Mouse (Mus musculus) myocyte (in vitro differentiated cells): ENCODE results near the gene 1700020A23Rik. TPM values are rescaled to one million over a fixed set of nuclear protein-coding genes. Genes with fewer than 3 reads are reported as not detected.
A peak's percentile ranks its signal among the peaks of the same experiment; 100 is the strongest.

ENCODE experiments used
- H3K27me3 ChIP-seq: one replicate; pipeline ENCODE4 v1.6.1; 2011; ENCODE audit not compliant: control insufficient read depth, insufficient read depth, insufficient read length
- H3K36me3 ChIP-seq: one replicate; pipeline ENCODE4 v1.6.1; 2011; ENCODE audit not compliant: control insufficient read depth, insufficient read depth
- H3K4me2 ChIP-seq: one replicate; pipeline ENCODE4 v1.6.1; 2011; ENCODE audit warnings: low read depth, control low read depth
- H3K4me3 ChIP-seq: one replicate; pipeline ENCODE4 v1.5.1; 2011; ENCODE audit warnings: mild to moderate bottlenecking, control low read depth, moderate library complexity
- H3K79me2 ChIP-seq: one replicate; pipeline ENCODE4 v1.6.1; 2011; ENCODE audit not compliant: control insufficient read depth, insufficient read depth
- H3ac ChIP-seq: one replicate; pipeline ENCODE4 v1.6.1; 2011; ENCODE audit not compliant: control insufficient read depth, insufficient read length
- CEBPB ChIP-seq: IDR thresholded peaks from 2 replicates; pipeline ENCODE4 v1.6.1; 2011; ENCODE audit warnings: mild to moderate bottlenecking, moderate library complexity; ENCODE audit not compliant: poor library complexity, insufficient read depth, severe bottlenecking
- E2F4 ChIP-seq: IDR thresholded peaks from one replicate; pipeline ENCODE4 v1.6.1; 2011; ENCODE audit warnings: mild to moderate bottlenecking, control low read depth, moderate library complexity; ENCODE audit not compliant: insufficient read depth
- MAX ChIP-seq: IDR thresholded peaks from one replicate; pipeline ENCODE4 v1.6.1; 2011; ENCODE audit warnings: low read depth, mild to moderate bottlenecking, control low read depth
- MYOD1 ChIP-seq, 3 experiments: IDR thresholded peaks; one replicate each; pipeline ENCODE4 v1.6.1; 2011; ENCODE audit warnings: control low read depth in 2 of 3, low read depth in 2 of 3, mild to moderate bottlenecking in 2 of 3, moderate library complexity in 1 of 3; ENCODE audit not compliant: insufficient read length in 2 of 3, control insufficient read depth in 1 of 3
- MYOG ChIP-seq, 3 experiments: IDR thresholded peaks; one replicate each; pipeline ENCODE4 v1.6.1; 2011; ENCODE audit warnings: control low read depth in 2 of 3, low read depth in 2 of 3, mild to moderate bottlenecking in 2 of 3; ENCODE audit not compliant: insufficient read length in 2 of 3, control insufficient read depth in 1 of 3, insufficient read depth in 1 of 3
- POLR2A ChIP-seq: IDR thresholded peaks from one replicate; pipeline ENCODE4 v1.6.1; 2011; ENCODE audit warnings: low read depth, mild to moderate bottlenecking, control low read depth, moderate library complexity; ENCODE audit not compliant: insufficient read length
- POLR2AphosphoS2 ChIP-seq: IDR thresholded peaks from one replicate; pipeline ENCODE4 v1.6.1; 2011; ENCODE audit warnings: low read depth, control low read depth; ENCODE audit not compliant: insufficient read length
- REST ChIP-seq: IDR thresholded peaks from one replicate; pipeline ENCODE4 v1.6.1; 2011; ENCODE audit warnings: mild to moderate bottlenecking, control low read depth, moderate library complexity; ENCODE audit not compliant: insufficient read depth, insufficient read length
- SRF ChIP-seq: IDR thresholded peaks from one replicate; pipeline ENCODE4 v1.6.1; 2011; ENCODE audit warnings: low read depth; ENCODE audit not compliant: control insufficient read depth, insufficient read length
- TCF12 ChIP-seq: IDR thresholded peaks from one replicate; pipeline ENCODE4 v1.6.1; 2011; ENCODE audit warnings: mild to moderate bottlenecking, control low read depth; ENCODE audit not compliant: poor library complexity, insufficient read depth, severe bottlenecking
- TCF3 ChIP-seq: IDR thresholded peaks from one replicate; pipeline ENCODE4 v1.6.1; 2011; ENCODE audit warnings: low read depth, control low read depth; ENCODE audit not compliant: insufficient read length
- USF1 ChIP-seq: IDR thresholded peaks from one replicate; pipeline ENCODE4 v1.6.1; 2011; ENCODE audit warnings: low read depth, mild to moderate bottlenecking, control low read depth, moderate library complexity
- polyA plus RNA-seq: library from polyadenylated mRNA; unstranded; fragments of >200 nt; fragmentation: generic; extraction: Trizol; gene quantifications from one replicate; pipeline ENCODE4 v1.2.1, GENCODE M21; 2012; ENCODE audit warnings: missing spikeins

1700020A23Rik gene
- polyA plus RNA-seq, 1 experiment: not detected

- no peak overlapping the region for H3K4me2 ChIP-seq
- no peaks in the 10 kb centered on the region for H3K27me3 ChIP-seq
- H3ac ChIP-seq: no peak overlapping the region
- H3K4me3 ChIP-seq: no peak overlapping the region
- H3K79me2 ChIP-seq: peaks cover 30% of the 10 kb centered on the region
- TF ChIP-seq MYOD1 (IDR thresholded peaks at IDR 0.05; ENCODE audit: control insufficient read depth in 1 of 3, insufficient read length in 2 of 3, low read depth in 2 of 3): no peak
- H3K36me3 ChIP-seq: peaks cover 4% of the 10 kb centered on the region
These were observed 43.4 kb downstream of the 1700020A23Rik start for GRCm38 (mm10) chr2:130448449-130448848.

GRCm38 (mm10) chr2:130449021-130449793 lies 44.1 kb downstream of the 1700020A23Rik start:
- Histone ChIP-seq H3K79me2 (peaks cover 38% of the 10 kb centered on the region), H3K4me2 (peak overlapping the region; percentile 75), H3K36me3 (no peaks in the 10 kb centered on the region), H3K4me3 (peak overlapping the region; percentile 60), H3K27me3 (no peaks in the 10 kb centered on the region), H3ac (peak overlapping the region; percentile 74)
- TF ChIP-seq REST: no peak
- no peak for TF ChIP-seq MYOG (IDR thresholded peaks at IDR 0.05; ENCODE audit: control insufficient read depth in 1 of 3, insufficient read depth in 1 of 3, insufficient read length in 2 of 3, low read depth in 2 of 3)
- TF ChIP-seq POLR2AphosphoS2: no peak
- no peak for TF ChIP-seq SRF
- TF ChIP-seq POLR2A: no peak
- no peak for TF ChIP-seq MYOD1 (IDR thresholded peaks at IDR 0.05; ENCODE audit: control insufficient read depth in 1 of 3, insufficient read length in 2 of 3, low read depth in 2 of 3)
- TF ChIP-seq MAX: no peak

GRCm38 (mm10) chr2:130449794-130450433 lies 44.9 kb downstream of the 1700020A23Rik start, which contains the start of gene Ptpra:
Gene Ptpra, plus strand, starts transcription at chr2:130450278.
- Histone ChIP-seq H3K4me2 (peak within 1 kb of the TSS; percentile 78), H3K79me2 (peaks cover 45% of the 10 kb centered on the region), H3K36me3 (no peaks in the 10 kb centered on the region), H3ac (peak within 1 kb of the TSS; percentile 74), H3K4me3 (peak within 1 kb of the TSS; percentile 60), H3K27me3 (no peaks in the 10 kb centered on the region)
- TF ChIP-seq MYOG (IDR thresholded peaks at IDR 0.05; ENCODE audit: control insufficient read depth in 1 of 3, insufficient read depth in 1 of 3, insufficient read length in 2 of 3, low read depth in 2 of 3) (peak in 1 of 3 experiments; percentile 11), POLR2AphosphoS2 (peak; percentile 98), E2F4 (no peak), POLR2A (peak; percentile 96), TCF3 (no peak), MYOD1 (IDR thresholded peaks at IDR 0.05; ENCODE audit: control insufficient read depth in 1 of 3, insufficient read length in 2 of 3, low read depth in 2 of 3) (peak in 1 of 3 experiments; percentile 7), MAX (no peak)

GRCm38 (mm10) chr2:130450434-130450796 lies 45.4 kb downstream of the 1700020A23Rik start:
- Histone ChIP-seq H3K4me2 (peak overlapping the region; percentile 78), H3ac (peak overlapping the region; percentile 74), H3K4me3 (peak overlapping the region; percentile 60), H3K27me3 (no peaks in the 10 kb centered on the region), H3K36me3 (no peaks in the 10 kb centered on the region), H3K79me2 (peaks cover 50% of the 10 kb centered on the region)
- TF ChIP-seq POLR2A (no peak), REST (no peak), SRF (no peak), POLR2AphosphoS2 (no peak), TCF12 (no peak), TCF3 (no peak)

- Histone ChIP-seq H3K4me3 (peak overlapping the region; percentile 60), H3K4me2 (peak overlapping the region; percentile 78), H3K27me3 (no peaks in the 10 kb centered on the region), H3K36me3 (no peaks in the 10 kb centered on the region), H3ac (peak overlapping the region; percentile 74), H3K79me2 (peaks cover 58% of the 10 kb centered on the region)
- TF ChIP-seq POLR2AphosphoS2: no peak
- no peak for TF ChIP-seq MYOD1 (IDR thresholded peaks at IDR 0.05; ENCODE audit: control insufficient read depth in 1 of 3, insufficient read length in 2 of 3, low read depth in 2 of 3)
- TF ChIP-seq CEBPB: no peak
- no peak for TF ChIP-seq POLR2A
- TF ChIP-seq USF1: no peak
- no peak for TF ChIP-seq MYOG (IDR thresholded peaks at IDR 0.05; ENCODE audit: control insufficient read depth in 1 of 3, insufficient read depth in 1 of 3, insufficient read length in 2 of 3, low read depth in 2 of 3)
- no peak for TF ChIP-seq TCF3
- no peak for TF ChIP-seq TCF12
- TF ChIP-seq REST: no peak
These were observed 46.1 kb downstream of the 1700020A23Rik start for GRCm38 (mm10) chr2:130451086-130451726.
